Mouse (Mus musculus) c-Kit-positive CD71-negative TER-119-negative erythroid progenitor cells, embryonic 14.5 days (primary cell): ENCODE results near the gene Pard3.

Experiments
- DNase-seq: peaks from one replicate; pipeline ENCODE4 v3.0.0-alpha.2; 2013; ENCODE audit warnings: low read depth

The Pard3 gene

GRCm38 (mm10) chr8:127344421-127344820 lies 280.7 kb downstream of the Pard3 start:
- no peak for DNase-seq

- DNase-seq = no peak
Measured at GRCm38 (mm10) chr8:127345912-127346423, 282.3 kb downstream of the Pard3 start.

GRCm38 (mm10) chr8:127347890-127348495 lies 284.3 kb downstream of the Pard3 start:
- DNase-seq = no peak

GRCm38 (mm10) chr8:127361796-127362195 lies 298.1 kb downstream of the Pard3 start:
- no peak for DNase-seq

GRCm38 (mm10) chr8:127368347-127368746 lies 304.7 kb downstream of the Pard3 start:
- DNase-seq = no peak

GRCm38 (mm10) chr8:127371326-127371949 lies 307.7 kb downstream of the Pard3 start:
- no peak for DNase-seq

- DNase-seq = no peak
Measured at GRCm38 (mm10) chr8:127377775-127378174, 314.1 kb downstream of the Pard3 start.

- DNase-seq = no peak
Measured at GRCm38 (mm10) chr8:127378994-127379858, 315.5 kb downstream of the Pard3 start.

GRCm38 (mm10) chr8:127381259-127381658 lies 317.6 kb downstream of the Pard3 start:
- no peak for DNase-seq

GRCm38 (mm10) chr8:127392700-127393099 lies 329.0 kb downstream of the Pard3 start:
- DNase-seq = no peak

GRCm38 (mm10) chr8:127395488-127395887 lies 331.8 kb downstream of the Pard3 start:
- DNase-seq = no peak

- no peak for DNase-seq
Measured at GRCm38 (mm10) chr8:127405815-127406214, 342.1 kb downstream of the Pard3 start.

- no peak for DNase-seq
Measured at GRCm38 (mm10) chr8:127410606-127411005, 346.9 kb downstream of the Pard3 start.

- DNase-seq = no peak
Measured at GRCm38 (mm10) chr8:127411190-127411848, 347.6 kb downstream of the Pard3 start.

- DNase-seq = no peak
Measured at GRCm38 (mm10) chr8:127423021-127423420, 359.3 kb downstream of the Pard3 start.

GRCm38 (mm10) chr8:127424211-127424916 lies 360.7 kb downstream of the Pard3 start:
- no peak for DNase-seq

GRCm38 (mm10) chr8:127426857-127427256 lies 363.2 kb downstream of the Pard3 start:
- DNase-seq = no peak

GRCm38 (mm10) chr8:127428004-127428403 lies 364.3 kb downstream of the Pard3 start:
- DNase-seq = no peak

- no peak for DNase-seq
Measured at GRCm38 (mm10) chr8:127431236-127431635, 367.5 kb downstream of the Pard3 start.

GRCm38 (mm10) chr8:127435975-127436374 lies 372.3 kb downstream of the Pard3 start:
- DNase-seq = no peak

GRCm38 (mm10) chr8:127437613-127438235 lies 374.0 kb downstream of the Pard3 start:
- DNase-seq = no peak
